Comparison of ENCODE assay signal across 8 mouse cellular contexts in the genomic region with DNA sequence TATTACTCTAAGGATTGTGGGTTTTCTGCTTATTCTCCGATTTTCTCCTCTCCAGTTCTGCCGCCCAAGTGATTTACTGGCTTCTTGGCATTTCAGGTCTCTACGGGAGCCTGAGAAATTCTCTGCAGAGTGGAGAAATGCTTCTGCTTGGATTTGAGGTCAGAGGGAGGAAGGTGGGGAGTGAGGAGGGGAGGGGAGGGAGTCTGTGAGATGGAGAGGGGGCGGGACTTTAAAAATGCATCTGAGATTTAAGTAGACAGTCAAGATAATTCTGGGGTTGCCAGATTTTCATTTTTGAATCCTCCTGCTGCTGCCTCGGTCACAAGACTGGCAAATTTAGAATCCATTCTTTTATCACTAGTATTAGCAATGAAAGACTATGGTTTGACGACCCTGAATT. TPM values are rescaled to one million over a fixed set of nuclear protein-coding genes. Genes with fewer than 3 reads are reported as not detected.
A peak's percentile ranks its signal among the peaks of the same experiment; 100 is the strongest.
DNase-seq lines count a peak whose midpoint lies in the region; ATAC-seq and TF ChIP-seq lines count a peak whose summit lies in the region.

No protein-coding gene starts in this region.

- no peak for TF ChIP-seq CTCF in olfactory bulb, adult 2 months (IDR thresholded peaks at IDR 0.05; ENCODE audit: insufficient read depth, low read depth, low read length)

- no peaks in the 10 kb centered on the region for H3K36me3 ChIP-seq in forebrain, embryonic 10.5 days (replicated peaks)
- no peaks in the 10 kb centered on the region for H3K36me3 ChIP-seq in intestine, embryonic 14.5 days (ENCODE audit: control insufficient read depth, insufficient read depth, low read length)
- H3K36me3 ChIP-seq in limb, embryonic 15.5 days, result no peaks in the 10 kb centered on the region

- H3K9me3 ChIP-seq in forebrain, embryonic 10.5 days, result no peaks in the 10 kb centered on the region
- no peaks in the 10 kb centered on the region for H3K9me3 ChIP-seq in intestine, embryonic 14.5 days (ENCODE audit: control insufficient read depth, low read length)
- no peaks in the 10 kb centered on the region for H3K9me3 ChIP-seq in limb, embryonic 15.5 days

- peak overlapping the region; percentile 75 for H3K4me3 ChIP-seq in forebrain, embryonic 10.5 days
- H3K4me3 ChIP-seq in intestine, embryonic 14.5 days (ENCODE audit: low read depth, low read length), result peak overlapping the region; percentile 47
- peak overlapping the region; percentile 68 for H3K4me3 ChIP-seq in limb, embryonic 15.5 days
- H3K4me3 ChIP-seq in olfactory bulb, adult 2 months (ENCODE audit: insufficient read depth, low read depth, low read length), result peak overlapping the region; percentile 27; the same call in 1 of the 2 replicates

- peak overlapping the region; percentile 74 for H3K4me2 ChIP-seq in intestine, embryonic 14.5 days (ENCODE audit: low read length)
- peak overlapping the region; percentile 100 for H3K4me2 ChIP-seq in limb, embryonic 15.5 days

- WGBS in forebrain, embryonic 10.5 days, result 16% methylated on average over 6 of the region's 6 CpGs
- 10% methylated on average over 6 of the region's 6 CpGs for WGBS in intestine, embryonic 14.5 days
- WGBS in limb, embryonic 15.5 days, result 9% methylated on average over 6 of the region's 6 CpGs
- WGBS in olfactory bulb, adult 2 months, result 4% methylated on average over 6 of the region's 6 CpGs

- no peak overlapping the region for H3K27ac ChIP-seq in forebrain, embryonic 10.5 days
- no peak overlapping the region for H3K27ac ChIP-seq in intestine, embryonic 14.5 days (ENCODE audit: low read depth)
- H3K27ac ChIP-seq in limb, embryonic 15.5 days, result no peak overlapping the region
- H3K27ac ChIP-seq in olfactory bulb, adult 2 months (ENCODE audit: insufficient read depth, low read depth, low read length), result peak overlapping the region; percentile 98

- peak overlapping the region; percentile 40; the same call in 1 of the 2 replicates for H3K9ac ChIP-seq in intestine, embryonic 14.5 days (ENCODE audit: low read length)
- H3K9ac ChIP-seq in limb, embryonic 15.5 days, result no peak overlapping the region

- H3K4me1 ChIP-seq in forebrain, embryonic 10.5 days, result peaks cover 32% of the 10 kb centered on the region
- peaks cover 8% of the 10 kb centered on the region; the same call in 1 of the 2 replicates for H3K4me1 ChIP-seq in intestine, embryonic 14.5 days (replicated peaks; ENCODE audit: control insufficient read depth, insufficient read depth, low read length)
- H3K4me1 ChIP-seq in limb, embryonic 15.5 days, result peaks cover 17% of the 10 kb centered on the region
- H3K4me1 ChIP-seq in olfactory bulb, adult 2 months (ENCODE audit: control insufficient read depth, insufficient read depth, low read length), result no peaks in the 10 kb centered on the region; the same call in 1 of the 2 replicates

- H3K27me3 ChIP-seq in forebrain, embryonic 10.5 days (ENCODE audit: poor library complexity, severe bottlenecking), result peaks cover 64% of the 10 kb centered on the region
- peaks cover 33% of the 10 kb centered on the region for H3K27me3 ChIP-seq in intestine, embryonic 14.5 days (replicated peaks; ENCODE audit: control insufficient read depth, insufficient read depth, low read length)
- H3K27me3 ChIP-seq in limb, embryonic 15.5 days, result peaks cover 29% of the 10 kb centered on the region

- TF ChIP-seq POLR2A in olfactory bulb, adult 2 months (IDR thresholded peaks at IDR 0.05; ENCODE audit: insufficient read depth, low read depth, low read length), result no peak

- no peak for ATAC-seq in cerebellum, adult (ENCODE audit: insufficient number of reproducible peaks, low FRiP score, low TSS enrichment)
- no peak for ATAC-seq in intestine, embryonic 14.5 days (replicated peaks; ENCODE audit: low FRiP score, low TSS enrichment, low read depth)
- no peak for ATAC-seq in limb, embryonic 15.5 days (ENCODE audit: insufficient number of reproducible peaks, low FRiP score, low TSS enrichment, low read depth)
- ATAC-seq in granulocyte monocyte progenitor cell, adult 5-6 weeks (replicated peaks; ENCODE audit: poor library complexity, severe bottlenecking), result no peak

- peak; percentile 47 for DNase-seq in cerebellum, adult 11-12 months
- peak; percentile 69 for DNase-seq in NIH3T3 (ENCODE audit: low read depth)
- DNase-seq in forebrain, embryonic 10.5 days (ENCODE audit: extremely low spot score, low spot score), result no peak
- no peak for DNase-seq in intestine, embryonic 14.5 days (ENCODE audit: low spot score)

RNA-seq across cellular contexts. Expression of a gene that starts 31.4 kb away (rescaled TPM):
- polyA plus RNA-seq in forebrain, embryonic 10.5 days (2016; fragmentation: Nextera tagmentation; extraction: Ambion mirVana), result 109 and 112 TPM in 2 replicates
- 83.9 and 86.5 TPM in 2 replicates for polyA plus RNA-seq in intestine, embryonic 14.5 days (2014; fragmentation: Nextera tagmentation; extraction: Ambion mirVana)
- 66.5 and 80.5 TPM in 2 replicates for polyA plus RNA-seq in limb, embryonic 15.5 days (2015; fragmentation: Nextera tagmentation; extraction: Ambion mirVana)
- not detected in 2 replicates for polyA plus RNA-seq in olfactory bulb, adult 2 months (2012; ENCODE audit: insufficient read depth, insufficient read length, low replicate concordance, missing spikeins)
- total RNA-seq in granulocyte monocyte progenitor cell, adult 5-6 weeks (2014; fragmentation: Nextera tagmentation), result 63.3 and 80.4 TPM in 2 replicates
- total RNA-seq in granulocyte monocyte progenitor cell, adult 5-6 weeks (2017), result 48.1 and 64.0 TPM in 2 replicates

RNA-seq across cellular contexts. Expression of a gene that starts 32.5 kb away (rescaled TPM):
- 0.69 and 0.95 TPM in 2 replicates for polyA plus RNA-seq in forebrain, embryonic 10.5 days (2016; fragmentation: Nextera tagmentation; extraction: Ambion mirVana)
- polyA plus RNA-seq in intestine, embryonic 14.5 days (2014; fragmentation: Nextera tagmentation; extraction: Ambion mirVana), result 0.66 and 0.85 TPM in 2 replicates
- 1.3 and 1.5 TPM in 2 replicates for polyA plus RNA-seq in limb, embryonic 15.5 days (2015; fragmentation: Nextera tagmentation; extraction: Ambion mirVana)
- not detected in 2 replicates for polyA plus RNA-seq in olfactory bulb, adult 2 months (2012; ENCODE audit: insufficient read depth, insufficient read length, low replicate concordance, missing spikeins)
- total RNA-seq in granulocyte monocyte progenitor cell, adult 5-6 weeks (2014; fragmentation: Nextera tagmentation), result 0.56 TPM in 1 of 2 replicates, not detected in the other
- total RNA-seq in granulocyte monocyte progenitor cell, adult 5-6 weeks (2017), result 0.10 TPM in 1 of 2 replicates, not detected in the other

Comparison
In these comparisons a context has a peak if more than half of its experiments do, and no peak if none do; other contexts are left out.
1. DNase-seq: peak in cerebellum, adult 11-12 months (single experiment) and NIH3T3 (single experiment); none in forebrain, embryonic 10.5 days (single experiment) and intestine, embryonic 14.5 days (single experiment).
2. Peak in every context shown above with its lines, with median percentiles within 50 percentile points of each other: H3K4me3 ChIP-seq.